Mouse (Mus musculus) lung, postnatal 0 days (tissue): Measurements from ENCODE around the gene Rec114. TPM values are rescaled to one million over a fixed set of nuclear protein-coding genes. Genes with fewer than 3 reads are reported as not detected.
A peak's percentile ranks its signal among the peaks of the same experiment; 100 is the strongest.

Source experiments
- ATAC-seq: fragments of 200-750 bp; cut with Nextera tagmentation; 2 replicates; pipeline ENCODE4 v1.8.0; 2017; ENCODE audit warnings: moderate library complexity
- DNase-seq: peaks from one replicate; pipeline ENCODE4 v3.0.0-alpha.2; 2016; ENCODE audit warnings: low spot score
- H3K27ac ChIP-seq: fragments of 300-500 bp; sonication (generic); 2 replicates; pipeline ENCODE4 v1.5.1; 2014; ENCODE audit warnings: antibody characterized with exemption, mild to moderate bottlenecking, low read length, mixed read lengths
- H3K27me3 ChIP-seq: fragments of 300-500 bp; sonication (generic); replicated peaks from 2 replicates; pipeline ENCODE4 v1.6.1; 2014; ENCODE audit warnings: low read length, mixed read lengths; ENCODE audit not compliant: insufficient read depth
- H3K36me3 ChIP-seq: fragments of 300-500 bp; sonication (generic); 2 replicates; pipeline ENCODE4 v1.6.1; 2014; ENCODE audit warnings: low read length, mixed read lengths; ENCODE audit not compliant: insufficient read depth
- H3K4me1 ChIP-seq: fragments of 300-500 bp; sonication (generic); 2 replicates; pipeline ENCODE4 v1.6.1; 2014; ENCODE audit warnings: antibody characterized with exemption, low read depth, low read length, mixed read lengths; ENCODE audit not compliant: insufficient read depth
- H3K4me2 ChIP-seq: fragments of 300-500 bp; sonication (generic); replicated peaks from 2 replicates; pipeline ENCODE4 v1.6.1; 2014; ENCODE audit warnings: low read depth, mild to moderate bottlenecking, low read length, moderate library complexity, mixed read lengths
- H3K4me3 ChIP-seq: fragments of 300-500 bp; sonication (generic); 2 replicates; pipeline ENCODE4 v1.5.1; 2014; ENCODE audit warnings: low read depth, low read length
- H3K9ac ChIP-seq: fragments of 300-500 bp; sonication (generic); replicated peaks from 2 replicates; pipeline ENCODE4 v1.6.1; 2014; ENCODE audit warnings: low read depth, mild to moderate bottlenecking
- H3K9me3 ChIP-seq: fragments of 300-500 bp; sonication (generic); 2 replicates; pipeline ENCODE4 v1.6.1; 2016; ENCODE audit warnings: low read length, mixed read lengths
- CTCF ChIP-seq: IDR thresholded peaks from 2 replicates; pipeline ENCODE4 v1.5.1; 2016; ENCODE audit warnings: antibody characterized with exemption, mild to moderate bottlenecking
- EP300 ChIP-seq: IDR thresholded peaks from 2 replicates; pipeline ENCODE4 v1.6.1; 2016; ENCODE audit warnings: antibody characterized with exemption, mild to moderate bottlenecking, control low read depth
- WGBS: fragments of 180-500 bp; shearing (Covaris S2); extraction: QIAGEN DNeasy Blood & Tissue Kit; methylation state at CpG from one replicate; pipeline ENCODE4 v1.1.7; 2014; 5-methylcytosine and 5-hydroxymethylcytosine counted together
- polyA plus RNA-seq: library from polyadenylated mRNA; unstranded; fragments of >200 nt; fragmentation: Nextera tagmentation; extraction: Ambion mirVana; gene quantifications from 2 replicates; pipeline ENCODE4 v1.2.1, GENCODE M21; 2015

Rec114 gene
- polyA plus RNA-seq, 1 experiment from 2014 or later: 5.0 TPM

DNA sequence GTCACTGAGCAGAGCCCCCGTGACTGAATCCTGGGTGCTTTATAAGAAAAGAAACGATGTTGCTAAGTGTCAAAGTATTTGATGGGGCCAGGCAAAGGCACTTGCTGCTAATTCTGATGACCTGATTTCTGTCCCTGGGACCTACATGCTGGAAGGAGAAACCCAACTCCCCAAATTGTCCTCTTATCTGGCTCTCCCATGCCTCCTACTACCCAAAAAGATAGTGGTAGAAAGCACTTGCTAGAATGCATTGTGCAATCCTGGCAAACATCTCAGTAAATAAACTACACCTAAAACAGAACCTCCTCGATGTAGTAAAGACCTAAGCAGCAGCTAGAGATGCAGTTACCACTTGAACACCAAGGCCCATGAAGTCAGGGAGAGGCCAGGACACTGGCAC is 81.0 kb downstream of the Rec114 start:
- Histone ChIP-seq H3K9me3 (no peaks in the 10 kb centered on the region), H3K9ac (no peak overlapping the region), H3K36me3 (no peaks in the 10 kb centered on the region; the same call in 1 of the 2 replicates), H3K4me1 (peaks cover 4% of the 10 kb centered on the region; the same call in 1 of the 2 replicates), H3K4me2 (no peak overlapping the region), H3K27ac (no peak overlapping the region), H3K27me3 (no peaks in the 10 kb centered on the region), H3K4me3 (no peak overlapping the region)
- TF ChIP-seq EP300: no peak
- no peak for TF ChIP-seq CTCF
- WGBS: 84% methylated on average over 3 of the region's 3 CpGs
- DNase-seq: no peak
- ATAC-seq: no peak

DNA sequence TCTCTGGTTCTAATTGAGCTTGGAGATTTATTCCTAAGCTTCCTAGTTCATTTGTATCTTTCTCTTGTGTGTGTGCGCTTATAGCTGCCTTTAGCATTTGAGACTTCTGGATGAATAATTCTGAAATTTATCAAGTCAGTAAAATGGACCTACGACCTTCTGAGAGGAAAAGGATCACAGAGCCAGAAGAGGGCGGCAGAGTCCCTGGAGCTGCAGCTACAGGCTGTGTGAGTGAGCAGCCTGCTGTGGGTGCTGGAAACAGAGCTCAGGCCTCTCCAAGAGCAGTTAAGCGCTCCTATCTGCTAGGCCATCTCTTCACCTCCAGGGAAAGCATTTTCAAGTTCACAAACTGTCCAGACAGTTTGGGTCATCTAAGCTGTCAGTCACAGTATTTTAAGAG is 81.8 kb downstream of the Rec114 start:
- no peak overlapping the region for H3K4me3 ChIP-seq
- H3K9me3 ChIP-seq: no peaks in the 10 kb centered on the region
- 94% methylated on average over 4 of the region's 4 CpGs for WGBS
- H3K4me2 ChIP-seq: no peak overlapping the region
- no peak overlapping the region for H3K27ac ChIP-seq
- peaks cover 4% of the 10 kb centered on the region; the same call in 1 of the 2 replicates for H3K4me1 ChIP-seq
- H3K27me3 ChIP-seq: no peaks in the 10 kb centered on the region
- TF ChIP-seq EP300 (no peak), CTCF (peak; percentile 32; the same call in 1 of the 2 replicates)
- H3K36me3 ChIP-seq: no peaks in the 10 kb centered on the region; the same call in 1 of the 2 replicates
- ATAC-seq: no peak
- DNase-seq: no peak
- no peak overlapping the region for H3K9ac ChIP-seq

- WGBS: 59% methylated on average over 3 of the region's 3 CpGs
- DNase-seq: no peak
- no peaks in the 10 kb centered on the region for H3K9me3 ChIP-seq
These were observed 83.1 kb downstream of the Rec114 start for GRCm38 (mm10) chr9:58660673-58661072.

GRCm38 (mm10) chr9:58659989-58660388 is 83.8 kb downstream of the Rec114 start:
- no peak for ATAC-seq
- Histone ChIP-seq H3K4me2 (no peak overlapping the region), H3K4me3 (no peak overlapping the region), H3K9ac (no peak overlapping the region), H3K27ac (no peak overlapping the region), H3K36me3 (no peaks in the 10 kb centered on the region; the same call in 1 of the 2 replicates), H3K4me1 (peaks cover 4% of the 10 kb centered on the region; the same call in 1 of the 2 replicates), H3K27me3 (no peaks in the 10 kb centered on the region), H3K9me3 (no peaks in the 10 kb centered on the region)
- TF ChIP-seq EP300 (no peak), CTCF (no peak)
- DNase-seq: no peak
- WGBS: 57% methylated on average over 9 of the region's 9 CpGs

More at GRCm38 (mm10) chr9:58660673-58661072, 83.1 kb downstream of the Rec114 start:
- no peaks in the 10 kb centered on the region; the same call in 1 of the 2 replicates for H3K36me3 ChIP-seq
- no peak overlapping the region for H3K4me2 ChIP-seq
- no peaks in the 10 kb centered on the region for H3K27me3 ChIP-seq
- H3K4me1 ChIP-seq: peaks cover 4% of the 10 kb centered on the region; the same call in 1 of the 2 replicates
- H3K27ac ChIP-seq: no peak overlapping the region
- TF ChIP-seq EP300 (no peak), CTCF (no peak)
- H3K9ac ChIP-seq: no peak overlapping the region
- no peak for ATAC-seq
- no peak overlapping the region for H3K4me3 ChIP-seq

DNA sequence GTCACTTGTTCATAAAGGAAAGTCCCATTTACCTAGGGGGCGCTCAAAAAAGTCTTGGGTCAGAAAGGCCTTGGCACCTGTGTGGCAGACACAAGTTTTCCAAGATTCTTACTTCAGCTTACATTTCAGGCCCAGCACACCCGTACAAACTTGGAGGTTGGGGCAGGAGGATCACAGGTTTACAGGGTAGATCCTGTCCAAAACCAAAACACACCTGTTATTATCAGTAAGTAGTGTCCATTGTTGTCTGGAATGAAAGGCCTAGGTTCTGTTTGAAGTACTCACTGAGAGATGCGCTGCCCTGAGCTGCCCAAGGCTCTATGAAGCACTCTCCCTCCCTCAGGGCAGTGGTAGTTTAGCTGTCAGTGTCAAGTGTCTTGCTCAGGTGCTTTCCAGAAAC is 84.4 kb downstream of the Rec114 start:
- Histone ChIP-seq H3K27ac (no peak overlapping the region), H3K9ac (no peak overlapping the region), H3K4me1 (peaks cover 4% of the 10 kb centered on the region; the same call in 1 of the 2 replicates), H3K4me3 (no peak overlapping the region), H3K36me3 (no peaks in the 10 kb centered on the region; the same call in 1 of the 2 replicates), H3K9me3 (no peaks in the 10 kb centered on the region), H3K27me3 (no peaks in the 10 kb centered on the region), H3K4me2 (no peak overlapping the region)
- peak; percentile 12 for TF ChIP-seq CTCF
- TF ChIP-seq EP300: no peak
- DNase-seq (no peak), ATAC-seq (no peak)
- 79% methylated on average over 3 of the region's 3 CpGs for WGBS

GRCm38 (mm10) chr9:58658596-58659309 is 85.0 kb downstream of the Rec114 start:
- ATAC-seq (peak; percentile 57), DNase-seq (no peak)
- H3K27ac ChIP-seq: peak overlapping the region; percentile 6; the same call in 1 of the 2 replicates
- H3K4me3 ChIP-seq: no peak overlapping the region
- peaks cover 4% of the 10 kb centered on the region; the same call in 1 of the 2 replicates for H3K4me1 ChIP-seq
- no peaks in the 10 kb centered on the region for H3K36me3 ChIP-seq
- WGBS: 68% methylated on average over 4 of the region's 4 CpGs
- H3K9me3 ChIP-seq: no peaks in the 10 kb centered on the region
- TF ChIP-seq EP300: no peak
- TF ChIP-seq CTCF: no peak
- H3K27me3 ChIP-seq: no peaks in the 10 kb centered on the region
- H3K9ac ChIP-seq: no peak overlapping the region
- no peak overlapping the region for H3K4me2 ChIP-seq
